Mouse (Mus musculus) mature B cell (primary cell): ENCODE results near the gene Ftcd.

Source experiments
- in situ Hi-C: fragments of 300-500 bp; cut with MboI; formaldehyde crosslinking; loops from 2 replicates; pipeline ENCODE4 v1.14.3; 2019

The Ftcd gene

DNA sequence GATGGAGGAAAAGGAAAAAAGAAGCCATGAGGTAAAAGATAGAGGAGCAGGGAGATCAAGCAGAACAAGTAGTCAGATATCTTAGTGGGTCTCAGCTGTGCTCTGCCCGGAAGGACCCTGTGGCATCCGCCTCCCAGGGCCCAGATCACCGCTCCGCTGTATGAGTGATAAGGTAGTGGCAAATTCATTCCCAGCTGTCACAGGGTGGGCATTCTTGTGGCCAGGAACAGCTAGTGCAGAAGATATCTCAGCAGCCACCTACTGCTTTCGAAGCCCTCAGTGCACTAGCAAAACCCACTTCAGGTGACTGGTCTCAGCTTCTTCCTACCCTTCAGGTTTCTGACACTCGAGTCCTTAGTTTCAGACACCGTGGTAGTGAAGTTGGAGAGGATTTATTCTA, 37.0 kb downstream of the Ftcd start:
- in situ Hi-C loops = no loop called here

DNA sequence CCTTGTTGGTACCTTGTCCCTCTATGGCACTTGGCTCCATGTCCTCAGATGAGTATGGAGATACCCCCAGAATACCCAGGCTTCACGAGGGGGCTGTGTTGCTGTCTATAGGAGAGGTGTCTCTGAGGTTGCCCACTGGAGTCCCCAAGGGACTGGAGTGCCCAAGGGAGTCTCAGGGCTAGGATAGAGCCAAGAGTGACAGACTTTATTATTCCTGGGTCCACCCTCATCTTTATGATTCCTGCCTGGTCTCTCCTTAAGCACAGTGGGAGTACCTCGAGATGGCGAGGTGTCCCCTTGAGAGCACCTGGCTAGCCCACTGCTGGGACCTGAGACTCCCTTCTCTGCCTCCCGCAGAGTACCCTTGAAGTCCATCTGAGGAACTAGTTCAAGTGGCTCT, 47.0 kb downstream of the Ftcd start:
- in situ Hi-C loops = no loop called here

DNA sequence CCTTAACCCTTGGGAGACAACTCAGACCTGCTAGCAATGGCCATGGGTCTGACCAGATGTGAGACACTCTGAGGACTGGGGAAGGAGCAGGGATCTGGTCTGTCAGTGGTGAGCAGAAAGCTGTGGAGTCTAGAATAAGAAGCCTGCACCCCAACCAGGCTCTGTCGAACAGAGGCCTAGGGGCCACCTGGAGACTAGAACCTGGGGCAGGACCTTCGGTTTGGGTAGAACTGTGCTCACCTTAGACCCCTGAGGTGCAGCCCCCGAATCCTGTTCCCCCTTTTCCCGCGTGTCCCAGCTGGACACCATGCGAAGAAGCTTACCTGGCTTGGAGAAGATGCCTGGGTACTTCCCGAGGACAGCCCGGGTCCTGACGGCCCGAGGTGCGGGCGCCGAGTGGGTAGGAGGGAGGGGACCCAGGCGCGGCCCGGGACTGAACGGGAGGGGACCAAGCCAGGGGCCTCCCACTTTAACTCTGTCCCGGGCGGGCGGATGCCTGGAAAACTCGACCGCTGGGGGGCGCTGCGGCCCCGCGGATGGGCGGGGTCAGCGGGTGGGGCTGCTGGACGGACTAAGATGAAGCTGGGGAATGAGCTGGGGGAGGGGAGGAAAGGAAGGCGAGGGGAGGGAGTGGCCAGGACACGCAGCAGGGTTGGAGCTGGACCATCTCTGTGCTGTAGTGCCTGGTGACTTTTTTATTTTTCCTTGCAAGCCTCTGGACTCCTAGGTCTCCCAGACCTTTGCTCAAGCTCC, 47.7 kb downstream of the Ftcd start, which contains the start of gene Col6a2:
Gene Col6a2, minus strand, starts transcription at position 703 of the 753 bp plus-strand sequence.
- in situ Hi-C loops = no loop called here

DNA sequence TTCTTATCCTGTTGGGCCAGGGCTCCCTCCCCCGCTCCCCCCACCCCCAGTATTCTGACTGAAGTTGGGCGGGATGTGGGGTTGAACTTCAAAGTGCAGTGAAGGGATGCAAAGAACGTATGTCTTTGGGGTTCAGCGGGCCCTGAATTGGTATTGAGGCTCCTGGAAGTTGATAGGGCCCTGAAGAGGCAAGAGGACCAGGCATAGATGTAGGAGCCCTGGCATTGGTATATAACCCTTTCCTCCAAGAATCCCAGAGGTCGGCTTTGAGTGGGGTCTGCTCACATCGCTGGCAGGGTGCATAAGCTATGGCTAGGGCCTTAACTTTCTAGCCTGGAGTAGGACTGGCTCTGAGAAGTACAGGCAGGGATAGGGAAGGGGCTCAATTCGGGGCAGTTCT, 48.3 kb downstream of the Ftcd start:
- in situ Hi-C loops = no loop called here

DNA sequence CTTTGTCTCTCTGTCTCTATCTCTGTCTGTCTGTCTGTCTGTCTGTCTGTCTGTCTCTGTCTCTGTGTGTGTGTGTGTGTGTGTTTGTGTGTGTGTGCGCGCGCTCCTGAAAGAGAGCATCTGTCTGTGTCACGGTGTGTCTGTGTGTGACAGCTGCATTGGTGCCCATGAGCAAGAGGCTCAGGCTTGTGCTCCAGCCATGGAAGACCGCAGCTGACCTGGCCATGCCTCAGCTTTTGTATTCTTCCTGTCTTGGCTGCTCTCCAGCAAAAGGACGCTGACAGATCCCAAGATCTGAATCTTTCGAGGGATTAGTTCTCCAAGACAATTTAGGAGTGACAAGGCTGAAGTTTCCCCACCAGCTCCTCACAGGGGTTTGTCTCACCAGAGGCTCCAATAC, 49.5 kb downstream of the Ftcd start:
- in situ Hi-C loops = no loop called here

DNA sequence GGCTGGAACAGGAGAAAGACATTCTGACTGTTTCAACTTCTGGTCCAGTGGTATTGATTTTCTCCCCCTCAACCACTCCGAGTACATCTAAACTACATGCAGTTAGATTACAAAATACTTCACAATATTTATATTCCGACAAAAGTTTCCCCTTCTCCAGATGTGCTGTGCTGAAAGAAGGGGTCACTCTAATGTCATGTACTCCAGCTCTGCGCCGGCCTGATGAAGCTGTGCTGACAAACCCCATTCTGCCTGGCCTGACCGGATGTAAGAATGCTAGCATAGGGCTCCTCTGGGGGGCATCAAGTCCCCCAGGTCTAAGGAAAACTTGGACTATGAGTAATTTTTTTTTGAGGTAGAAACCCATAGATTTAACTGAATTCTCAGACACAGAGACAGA, 52.3 kb downstream of the Ftcd start:
- in situ Hi-C loops = no loop called here

DNA sequence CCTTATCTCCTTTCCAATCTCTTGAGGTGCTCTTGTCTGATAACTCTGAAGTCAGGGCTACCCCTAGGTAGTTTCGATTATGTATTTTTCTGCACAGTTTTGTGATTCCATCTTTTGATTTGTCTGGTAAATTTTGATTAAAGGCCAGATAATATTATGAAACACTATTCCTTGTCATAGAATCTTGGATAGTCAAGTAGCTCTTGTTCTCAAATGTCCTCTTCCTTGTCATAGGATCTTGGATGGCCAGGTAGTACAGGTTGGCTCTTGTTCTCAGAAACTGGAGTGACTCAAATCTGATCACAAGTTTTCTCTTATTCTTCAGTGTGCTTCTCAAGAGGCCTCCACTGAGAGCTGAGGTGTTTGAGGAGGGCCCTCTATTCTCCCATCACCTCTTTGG, 55.2 kb downstream of the Ftcd start:
- in situ Hi-C loops = no loop called here

- in situ Hi-C loops = no loop called here
Measured at GRCm38 (mm10) chr10:76632630-76633029, 57.2 kb downstream of the Ftcd start.

DNA sequence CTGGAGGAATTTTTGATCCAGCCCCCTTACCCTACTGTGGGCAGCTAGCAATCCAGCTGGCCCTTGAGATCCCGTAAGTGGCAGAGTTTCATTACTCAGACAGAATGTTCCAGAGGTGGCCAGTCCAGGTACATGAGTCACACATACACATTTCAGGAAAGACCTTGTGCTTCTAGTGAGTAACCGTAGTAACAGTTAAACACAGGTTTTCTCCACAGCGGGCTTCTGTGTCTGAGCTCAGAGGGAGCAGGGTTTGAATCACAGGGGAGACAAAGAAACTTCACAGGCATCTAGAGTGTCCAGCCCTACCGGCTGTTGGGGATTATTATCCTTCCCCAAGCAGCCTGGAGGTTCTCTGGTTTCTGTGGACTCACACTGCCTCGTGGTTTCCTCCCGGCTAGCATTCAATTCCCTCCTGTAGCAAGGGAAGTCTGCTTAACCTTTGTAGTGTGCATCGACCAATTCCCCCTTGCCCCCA, 58.7 kb downstream of the Ftcd start:
- in situ Hi-C loops = no loop called here

- in situ Hi-C loops = no loop called here
Measured at GRCm38 (mm10) chr10:76634584-76634983, 59.1 kb downstream of the Ftcd start.

- in situ Hi-C loops = no loop called here
Measured at GRCm38 (mm10) chr10:76636026-76636425, 60.6 kb downstream of the Ftcd start.

DNA sequence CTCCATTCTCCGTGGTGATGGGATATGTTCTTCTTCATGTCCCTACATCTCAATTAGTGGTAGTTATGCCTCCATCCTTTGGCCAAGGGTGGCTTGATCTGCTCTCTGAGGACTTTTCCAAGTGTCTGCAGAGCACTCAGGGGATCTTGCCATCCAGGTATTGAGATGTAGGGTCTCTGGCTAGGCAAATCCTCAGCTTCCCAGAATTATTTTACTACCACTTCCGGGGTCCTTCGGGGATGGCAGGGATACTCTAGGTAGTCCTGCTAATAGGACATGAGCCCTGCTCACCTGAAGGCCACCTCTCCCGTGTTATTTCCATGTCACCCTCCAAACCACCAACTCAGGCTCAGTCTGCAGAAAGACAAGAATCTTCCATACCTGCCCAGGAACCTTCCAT, 61.2 kb downstream of the Ftcd start:
- in situ Hi-C loops = no loop called here
